Mouse (Mus musculus) neural tube, embryonic 15.5 days (tissue): Measurements from ENCODE around the gene Rab36. TPM values are rescaled to one million over a fixed set of nuclear protein-coding genes. Genes with fewer than 3 reads are reported as not detected.

ENCODE experiments used
- ATAC-seq: fragments of 200-750 bp; cut with Nextera tagmentation; 2 replicates; pipeline ENCODE4 v1.8.0; 2017; ENCODE audit warnings: mild to moderate bottlenecking, moderate TSS enrichment, moderate library complexity; ENCODE audit not compliant: low FRiP score
- H3K27ac ChIP-seq: fragments of 300-500 bp; sonication (generic); replicated peaks from 2 replicates; pipeline ENCODE4 v1.5.1; 2015; ENCODE audit warnings: mild to moderate bottlenecking, inconsistent platforms
- H3K27me3 ChIP-seq: fragments of 300-500 bp; sonication (generic); replicated peaks from 2 replicates; pipeline ENCODE4 v1.6.1; 2015; ENCODE audit warnings: inconsistent platforms
- H3K36me3 ChIP-seq: fragments of 300-500 bp; sonication (generic); 2 replicates; pipeline ENCODE4 v1.6.1; 2015; ENCODE audit warnings: inconsistent platforms
- H3K4me1 ChIP-seq: fragments of 300-500 bp; sonication (generic); 2 replicates; pipeline ENCODE4 v1.6.1; 2015; ENCODE audit warnings: inconsistent platforms
- H3K4me2 ChIP-seq: fragments of 300-500 bp; sonication (generic); 2 replicates; pipeline ENCODE4 v1.6.1; 2015; ENCODE audit warnings: inconsistent platforms, mild to moderate bottlenecking, moderate library complexity
- H3K4me3 ChIP-seq: fragments of 300-500 bp; sonication (generic); replicated peaks from 2 replicates; pipeline ENCODE4 v1.5.1; 2015; ENCODE audit warnings: mild to moderate bottlenecking, inconsistent platforms
- H3K9ac ChIP-seq: fragments of 300-500 bp; sonication (generic); replicated peaks from 2 replicates; pipeline ENCODE4 v1.6.1; 2015; ENCODE audit warnings: mild to moderate bottlenecking, inconsistent platforms
- H3K9me3 ChIP-seq: fragments of 300-500 bp; sonication (generic); replicated peaks from 2 replicates; pipeline ENCODE4 v1.6.1; 2016; ENCODE audit warnings: inconsistent platforms
- WGBS: fragments of 180-500 bp; shearing (Covaris S2); methylation state at CpG from one replicate; pipeline ENCODE4 v1.1.7; 2015; ENCODE audit warnings: mixed read lengths; 5-methylcytosine and 5-hydroxymethylcytosine counted together
- polyA plus RNA-seq: library from polyadenylated mRNA; unstranded; fragments of >200 nt; fragmentation: Nextera tagmentation; extraction: Ambion mirVana; gene quantifications from 2 replicates; pipeline ENCODE4 v1.2.1, GENCODE M21; 2015

Gene Rab36
- 16.7 and 17.4 TPM in 2 replicates for polyA plus RNA-seq

- WGBS, result under 1% methylated on average over 36 of the region's 36 CpGs
- H3K36me3 ChIP-seq, result no peaks in the 10 kb centered on the region
- ATAC-seq, result peak; percentile 93
- H3K9ac ChIP-seq, result peak within 1 kb of the TSS; percentile 41
- peak within 1 kb of the TSS; percentile 87 for H3K27ac ChIP-seq
- H3K4me3 ChIP-seq, result peak within 1 kb of the TSS; percentile 43
- peaks cover 39% of the 10 kb centered on the region for H3K4me1 ChIP-seq
- no peaks in the 10 kb centered on the region for H3K27me3 ChIP-seq
- H3K4me2 ChIP-seq, result peak within 1 kb of the TSS; percentile 67
- H3K9me3 ChIP-seq, result no peaks in the 10 kb centered on the region
These were observed at the start of gene Rab36 for GRCm38 (mm10) chr10:75036883-75037379. Rab36 (plus strand) TSS chr10:75037058.

GRCm38 (mm10) chr10:74987698-74988470 lies 49.0 kb upstream of the Rab36 start:
- Histone ChIP-seq H3K27ac (no peak overlapping the region), H3K4me3 (no peak overlapping the region), H3K9ac (no peak overlapping the region), H3K27me3 (no peaks in the 10 kb centered on the region), H3K4me2 (no peak overlapping the region), H3K9me3 (no peaks in the 10 kb centered on the region), H3K4me1 (peaks cover 5% of the 10 kb centered on the region; the same call in 1 of the 2 replicates), H3K36me3 (peaks cover 29% of the 10 kb centered on the region)
- 0 out of 2 replicates have a peak, but pooled peaks have one; percentile 37 for ATAC-seq
- WGBS, result 85% methylated on average over 14 of the region's 14 CpGs

GRCm38 (mm10) chr10:74989814-74990213 lies 47.0 kb upstream of the Rab36 start:
- no peaks in the 10 kb centered on the region for H3K9me3 ChIP-seq
- no peak overlapping the region for H3K4me2 ChIP-seq
- no peak overlapping the region for H3K4me3 ChIP-seq
- H3K27ac ChIP-seq, result no peak overlapping the region
- H3K27me3 ChIP-seq, result no peaks in the 10 kb centered on the region
- peaks cover 22% of the 10 kb centered on the region for H3K36me3 ChIP-seq
- peaks cover 19% of the 10 kb centered on the region for H3K4me1 ChIP-seq
- 93% methylated on average over 4 of the region's 4 CpGs for WGBS
- H3K9ac ChIP-seq, result no peak overlapping the region
- ATAC-seq, result no peak

GRCm38 (mm10) chr10:74990584-74991322 lies 46.1 kb upstream of the Rab36 start:
- no peaks in the 10 kb centered on the region for H3K27me3 ChIP-seq
- no peak overlapping the region for H3K4me3 ChIP-seq
- ATAC-seq, result no peak
- peaks cover 27% of the 10 kb centered on the region for H3K4me1 ChIP-seq
- peaks cover 22% of the 10 kb centered on the region for H3K36me3 ChIP-seq
- H3K9ac ChIP-seq, result no peak overlapping the region
- H3K9me3 ChIP-seq, result no peaks in the 10 kb centered on the region
- 49% methylated on average over 26 of the region's 26 CpGs for WGBS
- no peak overlapping the region for H3K27ac ChIP-seq
- no peak overlapping the region; the same call in 1 of the 2 replicates for H3K4me2 ChIP-seq

- peak; percentile 16; the same call in 1 of the 2 replicates for ATAC-seq
- WGBS, result 4% methylated on average over 5 of the region's 5 CpGs
These were observed 42.0 kb upstream of the Rab36 start for GRCm38 (mm10) chr10:74994863-74995262.

GRCm38 (mm10) chr10:74995377-74995776 lies 41.5 kb upstream of the Rab36 start:
- ATAC-seq, result peak; percentile 20
- H3K9me3 ChIP-seq, result no peaks in the 10 kb centered on the region
- peak overlapping the region; percentile 28; the same call in 1 of the 2 replicates for H3K27ac ChIP-seq
- H3K9ac ChIP-seq, result no peak overlapping the region; the same call in 1 of the 2 replicates
- H3K4me1 ChIP-seq, result peaks cover 41% of the 10 kb centered on the region
- H3K36me3 ChIP-seq, result peaks cover 30% of the 10 kb centered on the region
- under 1% methylated on average over 17 of the region's 17 CpGs for WGBS
- H3K27me3 ChIP-seq, result no peaks in the 10 kb centered on the region
- H3K4me3 ChIP-seq, result no peak overlapping the region; the same call in 1 of the 2 replicates
- H3K4me2 ChIP-seq, result peak overlapping the region; percentile 51

More at GRCm38 (mm10) chr10:74994863-74995262, 42.0 kb upstream of the Rab36 start:
- H3K27ac ChIP-seq, result 0 out of 2 replicates have a peak overlapping the region, but pooled peaks have one; percentile 48
- H3K9ac ChIP-seq, result no peak overlapping the region
- H3K27me3 ChIP-seq, result no peaks in the 10 kb centered on the region
- H3K9me3 ChIP-seq, result no peaks in the 10 kb centered on the region
- H3K4me1 ChIP-seq, result peaks cover 36% of the 10 kb centered on the region
- peaks cover 30% of the 10 kb centered on the region for H3K36me3 ChIP-seq
- H3K4me2 ChIP-seq, result peak overlapping the region; percentile 51
- no peak overlapping the region for H3K4me3 ChIP-seq

GRCm38 (mm10) chr10:75001391-75001790 lies 35.5 kb upstream of the Rab36 start:
- H3K27ac ChIP-seq, result no peak overlapping the region
- ATAC-seq, result no peak

GRCm38 (mm10) chr10:75004067-75004466 lies 32.8 kb upstream of the Rab36 start:
- Histone ChIP-seq H3K9me3 (no peaks in the 10 kb centered on the region), H3K27me3 (no peaks in the 10 kb centered on the region), H3K4me2 (no peak overlapping the region), H3K4me1 (peaks cover 29% of the 10 kb centered on the region), H3K27ac (no peak overlapping the region), H3K36me3 (0 out of 2 replicates have a peak, but pooled peaks cover 3% of the 10 kb centered on the region), H3K9ac (no peak overlapping the region), H3K4me3 (no peak overlapping the region)
- WGBS, result 89% methylated on average over 3 of the region's 3 CpGs
- ATAC-seq, result no peak

More at GRCm38 (mm10) chr10:75001391-75001790, 35.5 kb upstream of the Rab36 start:
- no peaks in the 10 kb centered on the region for H3K9me3 ChIP-seq
- peaks cover 19% of the 10 kb centered on the region for H3K4me1 ChIP-seq
- H3K4me2 ChIP-seq, result no peak overlapping the region
- WGBS, result 91% methylated on average over 8 of the region's 8 CpGs
- H3K4me3 ChIP-seq, result no peak overlapping the region
- H3K9ac ChIP-seq, result no peak overlapping the region
- peaks cover 11% of the 10 kb centered on the region; the same call in 1 of the 2 replicates for H3K36me3 ChIP-seq
- no peaks in the 10 kb centered on the region for H3K27me3 ChIP-seq

GRCm38 (mm10) chr10:75006889-75007662 lies 29.8 kb upstream of the Rab36 start:
- Histone ChIP-seq H3K4me3 (no peak overlapping the region), H3K4me2 (no peak overlapping the region), H3K27ac (no peak overlapping the region), H3K9me3 (no peaks in the 10 kb centered on the region), H3K36me3 (no peaks in the 10 kb centered on the region), H3K9ac (no peak overlapping the region), H3K4me1 (peaks cover 26% of the 10 kb centered on the region), H3K27me3 (no peaks in the 10 kb centered on the region)
- 45% methylated on average over 8 of the region's 8 CpGs for WGBS
- ATAC-seq, result peak; percentile 64

- H3K36me3 ChIP-seq, result peaks cover 6% of the 10 kb centered on the region; the same call in 1 of the 2 replicates
- H3K27me3 ChIP-seq, result no peaks in the 10 kb centered on the region
- H3K4me2 ChIP-seq, result no peak overlapping the region
- WGBS, result 72% methylated on average over 15 of the region's 15 CpGs
- H3K4me3 ChIP-seq, result no peak overlapping the region
- H3K9me3 ChIP-seq, result no peaks in the 10 kb centered on the region
- peaks cover 28% of the 10 kb centered on the region for H3K4me1 ChIP-seq
- H3K27ac ChIP-seq, result no peak overlapping the region
- no peak for ATAC-seq
- H3K9ac ChIP-seq, result no peak overlapping the region
These were observed 26.2 kb upstream of the Rab36 start for GRCm38 (mm10) chr10:75010704-75011103.

GRCm38 (mm10) chr10:75015465-75015864 lies 21.4 kb upstream of the Rab36 start:
- Histone ChIP-seq H3K4me1 (peaks cover 11% of the 10 kb centered on the region; the same call in 1 of the 2 replicates), H3K27ac (no peak overlapping the region), H3K9ac (no peak overlapping the region), H3K9me3 (no peaks in the 10 kb centered on the region), H3K36me3 (peaks cover 11% of the 10 kb centered on the region; the same call in 1 of the 2 replicates), H3K4me2 (no peak overlapping the region), H3K27me3 (no peaks in the 10 kb centered on the region), H3K4me3 (no peak overlapping the region)
- WGBS, result 71% methylated on average over 14 of the region's 14 CpGs
- no peak for ATAC-seq
